Mouse (Mus musculus): ENCODE results near the gene Tox2.

Gene Tox2

GRCm38 (mm10) chr2:163253248-163254099, 50.5 kb downstream of the Tox2 start:
- in situ Hi-C loops (cut with MseI, MboI), result no loop called here

GRCm38 (mm10) chr2:163254228-163254627, 51.3 kb downstream of the Tox2 start:
- in situ Hi-C loops (cut with MseI, MboI), result no loop called here

DNA sequence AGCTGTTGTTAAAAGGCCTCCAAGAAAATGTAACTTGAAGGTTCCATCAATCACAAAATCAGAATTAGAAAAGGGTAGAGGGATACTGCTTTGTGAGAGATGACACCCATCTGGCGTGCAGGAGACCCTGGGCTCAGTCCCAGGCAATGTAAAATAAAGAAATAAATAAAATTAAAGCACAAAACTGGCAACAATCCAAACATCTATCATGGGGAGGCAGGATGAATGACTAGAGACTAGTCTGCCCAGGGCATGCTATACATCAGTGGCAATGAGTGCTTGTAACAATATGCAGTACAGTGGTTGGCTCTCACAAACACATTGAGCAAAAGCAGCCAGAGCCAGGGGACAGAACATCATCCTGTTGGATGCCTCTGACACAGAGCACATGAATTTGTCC, 53.8 kb downstream of the Tox2 start:
- in situ Hi-C loops (cut with MseI, MboI), result no loop called here

GRCm38 (mm10) chr2:163261362-163262054, 58.6 kb downstream of the Tox2 start:
- in situ Hi-C loops (cut with MseI, MboI), result no loop called here

DNA sequence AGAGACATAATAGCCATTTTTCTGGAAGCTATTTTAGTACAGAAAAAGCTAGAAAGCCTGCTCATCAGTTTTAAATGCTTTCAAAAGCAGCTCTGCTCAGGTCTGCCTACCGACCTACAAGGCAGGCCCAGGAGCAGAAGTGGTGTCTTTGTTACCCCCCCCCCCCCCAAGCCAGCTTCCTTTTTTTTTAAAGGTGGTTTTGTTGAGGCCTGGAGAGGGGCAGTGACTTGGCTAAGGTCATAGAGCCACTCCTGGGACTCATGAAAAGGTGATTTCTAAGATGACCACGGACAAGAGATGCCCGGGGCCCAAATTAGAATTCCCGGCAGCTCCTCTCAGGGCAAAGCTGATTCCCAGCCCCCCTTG, 59.1 kb downstream of the Tox2 start:
- in situ Hi-C loops (cut with MseI, MboI), result no loop called here

DNA sequence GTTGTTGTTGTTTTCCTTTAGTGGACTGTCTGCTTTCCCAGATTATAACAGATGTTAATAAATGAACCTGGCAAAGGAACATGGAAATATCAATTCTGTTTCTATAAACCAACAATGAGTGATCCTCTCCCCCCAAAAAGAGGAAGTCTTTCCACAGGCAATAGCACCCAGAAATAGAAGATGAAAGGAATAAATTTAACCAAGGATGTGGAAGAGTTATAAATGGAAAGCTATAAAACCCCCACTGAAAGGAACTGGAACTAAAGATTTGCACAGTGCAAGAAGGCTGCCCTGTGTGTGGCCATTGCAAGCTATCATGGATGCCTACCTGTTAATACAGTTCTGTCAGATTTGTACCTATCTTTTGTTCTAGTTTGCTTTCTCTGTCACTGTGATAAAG, 64.2 kb downstream of the Tox2 start:
- in situ Hi-C loops (cut with MseI, MboI), result no loop called here

GRCm38 (mm10) chr2:163271581-163272492, 68.9 kb downstream of the Tox2 start:
- in situ Hi-C loops (cut with MseI, MboI), result no loop called here

- in situ Hi-C loops (cut with MseI, MboI), result no loop called here
Measured at GRCm38 (mm10) chr2:163273815-163274214, 70.9 kb downstream of the Tox2 start.

- in situ Hi-C loops (cut with MseI, MboI), result no loop called here
Measured at GRCm38 (mm10) chr2:163275986-163276385, 73.1 kb downstream of the Tox2 start.

- in situ Hi-C loops (cut with MseI, MboI), result no loop called here
Measured at GRCm38 (mm10) chr2:163277979-163278378, 75.1 kb downstream of the Tox2 start.

GRCm38 (mm10) chr2:163280636-163281322, 77.9 kb downstream of the Tox2 start:
- in situ Hi-C loops (cut with MseI, MboI), result no loop called here

GRCm38 (mm10) chr2:163284856-163285255, 81.9 kb downstream of the Tox2 start:
- in situ Hi-C loops (cut with MseI, MboI), result no loop called here

GRCm38 (mm10) chr2:163285335-163285734, 82.4 kb downstream of the Tox2 start:
- in situ Hi-C loops (cut with MseI, MboI), result no loop called here

- in situ Hi-C loops (cut with MseI, MboI), result no loop called here
Measured at GRCm38 (mm10) chr2:163285762-163286161, 82.8 kb downstream of the Tox2 start.

DNA sequence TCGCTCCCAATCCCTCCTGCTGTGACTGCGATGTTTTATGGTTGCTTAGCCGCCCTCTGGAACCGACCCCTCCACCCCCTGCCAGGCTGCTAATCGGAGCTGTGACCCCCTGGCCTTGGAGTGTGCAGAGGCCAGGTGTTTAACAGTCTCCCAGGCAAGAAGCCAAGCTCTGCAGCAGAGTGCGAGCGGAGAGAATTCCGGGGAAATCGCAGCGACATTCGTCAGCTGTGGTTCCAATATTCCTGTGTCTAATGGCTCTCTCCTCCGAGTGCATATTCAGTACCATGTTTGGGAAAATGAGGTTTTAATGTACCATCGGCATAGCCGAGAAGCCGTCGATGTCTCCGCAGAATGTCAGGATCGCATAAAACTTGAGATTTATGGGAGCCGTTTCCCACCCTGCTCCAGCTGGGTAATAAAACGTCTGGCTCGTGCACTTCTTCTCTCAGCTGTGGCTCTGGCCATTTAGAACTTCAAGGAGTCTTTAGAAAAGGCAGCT, 86.0 kb downstream of the Tox2 start:
- in situ Hi-C loops (cut with MseI, MboI), result no loop called here

DNA sequence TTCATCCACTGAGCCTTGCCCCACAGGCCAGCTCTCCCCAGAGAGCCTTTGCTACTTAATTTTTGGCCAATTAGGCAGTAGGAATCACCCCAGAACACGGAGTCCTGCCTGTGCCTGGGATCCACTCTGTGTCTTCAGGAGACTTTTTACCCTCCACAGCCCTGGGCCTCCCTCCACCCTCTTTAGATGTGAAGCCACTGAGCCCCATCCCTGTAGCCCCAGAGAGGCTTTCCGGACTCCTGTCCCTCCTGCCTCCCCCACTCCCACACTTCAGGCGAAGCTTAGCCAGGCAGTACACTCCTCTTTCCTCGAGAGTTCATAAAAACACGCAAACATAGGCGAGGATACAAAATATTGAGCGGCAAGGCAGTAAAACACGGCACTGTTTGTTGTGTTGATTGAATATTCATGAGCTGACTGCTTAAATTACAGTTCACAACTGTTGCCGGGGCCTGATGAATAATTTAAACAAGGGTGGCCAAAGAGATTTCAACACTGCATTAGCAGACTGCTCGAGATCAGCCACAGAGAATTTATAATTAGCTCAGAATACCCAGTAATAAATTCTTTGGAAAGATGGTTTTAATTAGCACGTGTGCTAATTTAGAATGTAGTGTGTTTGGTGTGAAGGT, 94.2 kb downstream of the Tox2 start:
- in situ Hi-C loops (cut with MseI, MboI), result no loop called here

GRCm38 (mm10) chr2:163300069-163301060, 97.4 kb downstream of the Tox2 start:
- in situ Hi-C loops (cut with MseI, MboI), result no loop called here

- in situ Hi-C loops (cut with MseI, MboI), result no loop called here
Measured at GRCm38 (mm10) chr2:163301641-163302040, 98.7 kb downstream of the Tox2 start.

GRCm38 (mm10) chr2:163303037-163303436, 100.1 kb downstream of the Tox2 start:
- in situ Hi-C loops (cut with MseI, MboI), result no loop called here

GRCm38 (mm10) chr2:163309376-163309775, 106.5 kb downstream of the Tox2 start:
- in situ Hi-C loops (cut with MseI, MboI), result no loop called here
